Mouse (Mus musculus) heart, embryonic 12.5 days (tissue): ENCODE data around the gene Nr5a2. TPM values are rescaled to one million over a fixed set of nuclear protein-coding genes. Genes with fewer than 3 reads are reported as not detected.

ENCODE experiments used
- ATAC-seq: fragments of 200-750 bp; cut with Nextera tagmentation; 2 replicates; pipeline ENCODE4 v1.8.0; 2017; ENCODE audit warnings: moderate TSS enrichment, moderate library complexity; ENCODE audit not compliant: insufficient number of reproducible peaks, low FRiP score
- H3K27ac ChIP-seq: fragments of 300-500 bp; sonication (generic); 2 replicates; pipeline ENCODE4 v1.5.1; 2016; ENCODE audit warnings: mild to moderate bottlenecking, moderate library complexity; ENCODE audit not compliant: poor library complexity, severe bottlenecking
- H3K27me3 ChIP-seq: fragments of 300-500 bp; sonication (generic); replicated peaks from 2 replicates; pipeline ENCODE4 v1.6.1; 2016; ENCODE audit warnings: mild to moderate bottlenecking, moderate library complexity
- H3K36me3 ChIP-seq: fragments of 300-500 bp; sonication (generic); 2 replicates; pipeline ENCODE4 v1.6.1; 2016; ENCODE audit warnings: mild to moderate bottlenecking, moderate library complexity
- H3K4me1 ChIP-seq: fragments of 300-500 bp; sonication (generic); replicated peaks from 2 replicates; pipeline ENCODE4 v1.6.1; 2016; ENCODE audit warnings: mild to moderate bottlenecking
- H3K4me2 ChIP-seq: fragments of 300-500 bp; sonication (generic); 2 replicates; pipeline ENCODE4 v1.6.1; 2016; ENCODE audit warnings: mild to moderate bottlenecking, moderate library complexity
- H3K4me3 ChIP-seq: fragments of 300-500 bp; sonication (generic); 2 replicates; pipeline ENCODE4 v1.5.1; 2016; ENCODE audit warnings: mild to moderate bottlenecking
- H3K9ac ChIP-seq: fragments of 300-500 bp; sonication (generic); 2 replicates; pipeline ENCODE4 v1.6.1; 2016; ENCODE audit warnings: mild to moderate bottlenecking, moderate library complexity
- H3K9me3 ChIP-seq: fragments of 300-500 bp; sonication (generic); replicated peaks from 2 replicates; pipeline ENCODE4 v1.6.1; 2016; ENCODE audit warnings: mild to moderate bottlenecking, moderate library complexity
- WGBS: fragments of 180-500 bp; shearing (Covaris S2); methylation state at CpG from one replicate; pipeline ENCODE4 v1.1.7; 2016; 5-methylcytosine and 5-hydroxymethylcytosine counted together
- polyA plus RNA-seq: library from polyadenylated mRNA; unstranded; fragments of >200 nt; fragmentation: Nextera tagmentation; extraction: Ambion mirVana; gene quantifications from 2 replicates; pipeline ENCODE4 v1.2.1, GENCODE M21; 2016

The Nr5a2 gene
- polyA plus RNA-seq = 0.04 and 0.12 TPM in 2 replicates

- no peak within 1 kb of the TSS for H3K4me2 ChIP-seq
- no peaks in the 10 kb centered on the region for H3K9me3 ChIP-seq
- no peak for ATAC-seq
- no peak within 1 kb of the TSS for H3K9ac ChIP-seq
- no peak within 1 kb of the TSS for H3K27ac ChIP-seq
- H3K27me3 ChIP-seq = peaks cover 20% of the 10 kb centered on the region
- no peak within 1 kb of the TSS for H3K4me3 ChIP-seq
- 25% methylated on average over 4 of the region's 4 CpGs for WGBS
- H3K36me3 ChIP-seq = no peaks in the 10 kb centered on the region
- peaks cover 16% of the 10 kb centered on the region for H3K4me1 ChIP-seq
Measured at GRCm38 (mm10) chr1:136960428-136961012, at the start of gene Nr5a2. Gene Nr5a2, minus strand, starts transcription at chr1:136960448.

GRCm38 (mm10) chr1:137008726-137009239 lies 48.5 kb upstream of the Nr5a2 start:
- peaks cover 6% of the 10 kb centered on the region; the same call in 1 of the 2 replicates for H3K4me1 ChIP-seq
- no peak for ATAC-seq
- H3K9me3 ChIP-seq = no peaks in the 10 kb centered on the region
- H3K4me3 ChIP-seq = no peak overlapping the region
- no peaks in the 10 kb centered on the region for H3K27me3 ChIP-seq
- H3K9ac ChIP-seq = no peak overlapping the region
- no peak overlapping the region for H3K27ac ChIP-seq
- WGBS = 58% methylated on average over 6 of the region's 6 CpGs
- no peaks in the 10 kb centered on the region for H3K36me3 ChIP-seq
- H3K4me2 ChIP-seq = no peak overlapping the region

- no peak for ATAC-seq
- H3K27ac ChIP-seq = no peak overlapping the region
Measured at GRCm38 (mm10) chr1:137003816-137004215, 43.6 kb upstream of the Nr5a2 start.

GRCm38 (mm10) chr1:137003144-137003543 lies 42.9 kb upstream of the Nr5a2 start:
- Histone ChIP-seq H3K27ac (no peak overlapping the region), H3K27me3 (no peaks in the 10 kb centered on the region), H3K4me1 (no peaks in the 10 kb centered on the region), H3K4me3 (no peak overlapping the region), H3K9ac (no peak overlapping the region), H3K4me2 (no peak overlapping the region), H3K36me3 (no peaks in the 10 kb centered on the region), H3K9me3 (peaks cover 18% of the 10 kb centered on the region)
- ATAC-seq = no peak
- 96% methylated on average over 1 of the region's 1 CpGs for WGBS

More at GRCm38 (mm10) chr1:137003816-137004215, 43.6 kb upstream of the Nr5a2 start:
- Histone ChIP-seq H3K4me3 (no peak overlapping the region), H3K27me3 (no peaks in the 10 kb centered on the region), H3K9ac (no peak overlapping the region), H3K9me3 (peaks cover 18% of the 10 kb centered on the region), H3K4me1 (no peaks in the 10 kb centered on the region), H3K36me3 (no peaks in the 10 kb centered on the region), H3K4me2 (no peak overlapping the region)
- WGBS = 81% methylated on average over 1 of the region's 1 CpGs

- Histone ChIP-seq H3K4me2 (no peak overlapping the region), H3K4me3 (no peak overlapping the region), H3K4me1 (no peaks in the 10 kb centered on the region), H3K27ac (no peak overlapping the region), H3K27me3 (no peaks in the 10 kb centered on the region), H3K9ac (no peak overlapping the region), H3K36me3 (no peaks in the 10 kb centered on the region), H3K9me3 (no peaks in the 10 kb centered on the region)
- ATAC-seq = no peak
- 69% methylated on average over 8 of the region's 8 CpGs for WGBS
Measured at GRCm38 (mm10) chr1:136991762-136992352, 31.6 kb upstream of the Nr5a2 start.

- no peak overlapping the region for H3K27ac ChIP-seq
- no peaks in the 10 kb centered on the region for H3K27me3 ChIP-seq
- no peaks in the 10 kb centered on the region for H3K9me3 ChIP-seq
- H3K4me1 ChIP-seq = no peaks in the 10 kb centered on the region
- 77% methylated on average over 5 of the region's 5 CpGs for WGBS
- H3K36me3 ChIP-seq = no peaks in the 10 kb centered on the region
- H3K4me3 ChIP-seq = no peak overlapping the region
- H3K4me2 ChIP-seq = no peak overlapping the region
- no peak overlapping the region for H3K9ac ChIP-seq
- ATAC-seq = no peak
Measured at GRCm38 (mm10) chr1:136980253-136980893, 20.1 kb upstream of the Nr5a2 start.

GRCm38 (mm10) chr1:136977867-136978266 lies 17.6 kb upstream of the Nr5a2 start:
- no peak for ATAC-seq
- Histone ChIP-seq H3K36me3 (no peaks in the 10 kb centered on the region), H3K4me1 (no peaks in the 10 kb centered on the region), H3K9me3 (no peaks in the 10 kb centered on the region), H3K4me3 (no peak overlapping the region), H3K4me2 (no peak overlapping the region), H3K27me3 (no peaks in the 10 kb centered on the region), H3K9ac (no peak overlapping the region), H3K27ac (no peak overlapping the region)
- WGBS = 76% methylated on average over 3 of the region's 3 CpGs

GRCm38 (mm10) chr1:136974040-136974439 lies 13.8 kb upstream of the Nr5a2 start:
- Histone ChIP-seq H3K27me3 (no peaks in the 10 kb centered on the region), H3K36me3 (no peaks in the 10 kb centered on the region), H3K4me3 (no peak overlapping the region), H3K9me3 (no peaks in the 10 kb centered on the region), H3K9ac (no peak overlapping the region), H3K4me1 (no peaks in the 10 kb centered on the region), H3K27ac (no peak overlapping the region), H3K4me2 (no peak overlapping the region)
- ATAC-seq = no peak
- WGBS = 64% methylated on average over 3 of the region's 3 CpGs

- no peak overlapping the region for H3K4me3 ChIP-seq
- H3K4me1 ChIP-seq = no peaks in the 10 kb centered on the region
- no peak for ATAC-seq
- no peaks in the 10 kb centered on the region for H3K9me3 ChIP-seq
- H3K27ac ChIP-seq = no peak overlapping the region
- no peak overlapping the region for H3K4me2 ChIP-seq
- no peaks in the 10 kb centered on the region for H3K36me3 ChIP-seq
- H3K27me3 ChIP-seq = no peaks in the 10 kb centered on the region
- WGBS = 81% methylated on average over 5 of the region's 5 CpGs
- H3K9ac ChIP-seq = no peak overlapping the region
Measured at GRCm38 (mm10) chr1:136973016-136973415, 12.8 kb upstream of the Nr5a2 start.

GRCm38 (mm10) chr1:136970995-136971394 lies 10.7 kb upstream of the Nr5a2 start:
- Histone ChIP-seq H3K4me2 (no peak overlapping the region), H3K4me3 (no peak overlapping the region), H3K9ac (no peak overlapping the region), H3K4me1 (no peaks in the 10 kb centered on the region), H3K27me3 (no peaks in the 10 kb centered on the region), H3K36me3 (no peaks in the 10 kb centered on the region), H3K27ac (no peak overlapping the region), H3K9me3 (no peaks in the 10 kb centered on the region)
- ATAC-seq = no peak
- WGBS = 76% methylated on average over 8 of the region's 8 CpGs

- ATAC-seq = no peak
- 76% methylated on average over 12 of the region's 12 CpGs for WGBS
- H3K4me2 ChIP-seq = no peak overlapping the region
- no peak overlapping the region for H3K4me3 ChIP-seq
- no peaks in the 10 kb centered on the region for H3K9me3 ChIP-seq
- peaks cover 3% of the 10 kb centered on the region; the same call in 1 of the 2 replicates for H3K4me1 ChIP-seq
- H3K36me3 ChIP-seq = no peaks in the 10 kb centered on the region
- H3K27me3 ChIP-seq = peaks cover 3% of the 10 kb centered on the region; the same call in 1 of the 2 replicates
- no peak overlapping the region for H3K27ac ChIP-seq
- no peak overlapping the region for H3K9ac ChIP-seq
Measured at GRCm38 (mm10) chr1:136966728-136967386, 6.6 kb upstream of the Nr5a2 start.
